Mouse (Mus musculus) retina, postnatal 1 day (tissue): ENCODE measurements at regions not wholly inside any gene's neighbourhood (a gene's known extent, or its start where the extent isn't known, plus 50 kb on each side); places are given as distances from the start of the nearest gene placed in this dataset.

Experiments
- DNase-seq: peaks from one replicate; pipeline ENCODE4 v3.0.0-alpha.2; 2012

GRCm38 (mm10) chr17:88175951-88176623 lies 111.0 kb upstream of the Fbxo11 start:
- DNase-seq: no peak

- DNase-seq: no peak
These were observed 125.6 kb upstream of the Fbxo11 start for GRCm38 (mm10) chr17:88190735-88191134.

GRCm38 (mm10) chr17:88191444-88191843 lies 126.4 kb upstream of the Fbxo11 start:
- no peak for DNase-seq

GRCm38 (mm10) chr17:88191930-88192807 lies 127.1 kb upstream of the Fbxo11 start:
- DNase-seq: no peak

- DNase-seq: no peak
These were observed 129.6 kb upstream of the Fbxo11 start for GRCm38 (mm10) chr17:88194693-88195092.

- peak; percentile 5 for DNase-seq
These were observed 130.2 kb upstream of the Fbxo11 start for GRCm38 (mm10) chr17:88195303-88195702.

GRCm38 (mm10) chr17:88195893-88196292 lies 130.8 kb upstream of the Fbxo11 start:
- DNase-seq: no peak

GRCm38 (mm10) chr17:88196322-88196721 lies 131.2 kb upstream of the Fbxo11 start:
- DNase-seq: no peak

- no peak for DNase-seq
These were observed 132.3 kb upstream of the Fbxo11 start for GRCm38 (mm10) chr17:88197381-88197780.

- DNase-seq: no peak
These were observed 136.3 kb upstream of the Fbxo11 start for GRCm38 (mm10) chr17:88201249-88201970.

- no peak for DNase-seq
These were observed 137.1 kb upstream of the Fbxo11 start for GRCm38 (mm10) chr17:88202214-88202613.

- DNase-seq: no peak
These were observed 144.5 kb upstream of the Fbxo11 start for GRCm38 (mm10) chr17:88209565-88209964.

- no peak for DNase-seq
These were observed 147.0 kb upstream of the Fbxo11 start for GRCm38 (mm10) chr17:88212121-88212520.

- no peak for DNase-seq
These were observed 149.7 kb upstream of the Fbxo11 start for GRCm38 (mm10) chr17:88214746-88215145.

GRCm38 (mm10) chr17:88222379-88222955 lies 157.4 kb upstream of the Fbxo11 start:
- no peak for DNase-seq

GRCm38 (mm10) chr17:88240476-88240875 lies 175.4 kb upstream of the Fbxo11 start:
- no peak for DNase-seq

- no peak for DNase-seq
These were observed 183.5 kb upstream of the Fbxo11 start for GRCm38 (mm10) chr17:88248625-88249024.

GRCm38 (mm10) chr17:88251949-88252521 lies 186.9 kb upstream of the Fbxo11 start:
- DNase-seq: peak; percentile 82

GRCm38 (mm10) chr17:88255744-88256598 lies 184.5 kb upstream of the Foxn2 start:
- DNase-seq: peak; percentile 91

GRCm38 (mm10) chr17:88256599-88257544 lies 183.6 kb upstream of the Foxn2 start:
- DNase-seq: peak; percentile 91
